Mouse (Mus musculus) midbrain, embryonic 11.5 days (tissue): ENCODE results near the gene Rgs3. TPM values are rescaled to one million over a fixed set of nuclear protein-coding genes. Genes with fewer than 3 reads are reported as not detected.

ENCODE experiments used
- ATAC-seq: fragments of 200-750 bp; cut with Nextera tagmentation; 2 replicates; pipeline ENCODE4 v1.8.0; 2017; ENCODE audit warnings: moderate TSS enrichment, moderate library complexity; ENCODE audit not compliant: low FRiP score
- DNase-seq: peaks from one replicate; pipeline ENCODE4 v3.0.0; 2015; ENCODE audit warnings: low spot score; ENCODE audit errors: missing footprints
- H3K27ac ChIP-seq: fragments of 300-500 bp; sonication (generic); 2 replicates; pipeline ENCODE4 v1.5.1; 2014; ENCODE audit warnings: low read depth, low read length
- H3K27me3 ChIP-seq: fragments of 300-500 bp; sonication (generic); 2 replicates; pipeline ENCODE4 v1.6.1; 2014; ENCODE audit warnings: mild to moderate bottlenecking, low read length, moderate library complexity, mixed read lengths; ENCODE audit not compliant: control insufficient read depth, insufficient read depth
- H3K36me3 ChIP-seq: fragments of 300-500 bp; sonication (generic); 2 replicates; pipeline ENCODE4 v1.6.1; 2014; ENCODE audit warnings: mild to moderate bottlenecking, low read length, moderate library complexity, mixed read lengths; ENCODE audit not compliant: control insufficient read depth, insufficient read depth
- H3K4me1 ChIP-seq: fragments of 300-500 bp; sonication (generic); 2 replicates; pipeline ENCODE4 v1.6.1; 2014; ENCODE audit warnings: low read length; ENCODE audit not compliant: control insufficient read depth, insufficient read depth
- H3K4me2 ChIP-seq: fragments of 300-500 bp; sonication (generic); 2 replicates; pipeline ENCODE4 v1.6.1; 2014; ENCODE audit warnings: mild to moderate bottlenecking, moderate library complexity
- H3K4me3 ChIP-seq: fragments of 300-500 bp; sonication (generic); 2 replicates; pipeline ENCODE4 v1.5.1; 2014; ENCODE audit warnings: low read depth, low read length
- H3K9ac ChIP-seq: fragments of 300-500 bp; sonication (generic); 2 replicates; pipeline ENCODE4 v1.6.1; 2014; ENCODE audit warnings: low read length
- H3K9me3 ChIP-seq: fragments of 300-500 bp; sonication (generic); 2 replicates; pipeline ENCODE4 v1.6.1; 2016; ENCODE audit warnings: low read length; ENCODE audit not compliant: control insufficient read depth
- WGBS: fragments of 180-500 bp; shearing (Covaris S2); extraction: QIAGEN DNeasy Blood & Tissue Kit; methylation state at CpG from one replicate; pipeline ENCODE4 v1.1.7; 2014; 5-methylcytosine and 5-hydroxymethylcytosine counted together
- polyA plus RNA-seq: library from polyadenylated mRNA; unstranded; fragments of >200 nt; fragmentation: Nextera tagmentation; extraction: Ambion mirVana; gene quantifications from 2 replicates; pipeline ENCODE4 v1.2.1, GENCODE M21; 2014

Gene Rgs3
- polyA plus RNA-seq, 1 experiment from 2014 or later: 23.9 TPM

DNA sequence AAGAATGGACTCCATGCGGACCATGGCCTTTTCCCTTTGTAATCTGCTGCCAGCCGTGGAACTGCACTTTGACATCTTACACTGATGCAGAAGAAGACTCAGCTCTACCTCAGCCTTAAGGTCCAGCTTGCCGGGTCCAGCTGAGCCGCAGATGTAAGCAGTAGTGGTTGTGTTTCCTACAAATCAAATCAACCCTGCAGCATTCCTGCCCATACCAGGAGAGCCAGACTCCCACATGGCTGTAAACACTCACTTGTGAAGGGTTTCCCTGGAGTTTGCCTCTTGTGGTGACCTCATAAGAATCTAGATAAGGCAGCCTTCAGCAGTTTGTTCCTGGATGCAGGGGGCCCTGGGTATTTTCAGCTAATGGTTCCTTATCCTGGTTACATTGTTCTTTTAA is 6.9 kb downstream of the Rgs3 start:
- WGBS: 80% methylated on average over 4 of the region's 4 CpGs
- no peaks in the 10 kb centered on the region for H3K4me1 ChIP-seq
- DNase-seq (no peak), ATAC-seq (no peak)
- H3K9ac ChIP-seq: no peak overlapping the region
- H3K4me2 ChIP-seq: no peak overlapping the region
- no peaks in the 10 kb centered on the region for H3K9me3 ChIP-seq
- H3K27me3 ChIP-seq: no peaks in the 10 kb centered on the region
- H3K27ac ChIP-seq: no peak overlapping the region
- H3K36me3 ChIP-seq: no peaks in the 10 kb centered on the region
- no peak overlapping the region for H3K4me3 ChIP-seq

GRCm38 (mm10) chr4:62567696-62568095 is 8.0 kb downstream of the Rgs3 start:
- no peaks in the 10 kb centered on the region for H3K4me1 ChIP-seq
- no peak overlapping the region for H3K4me2 ChIP-seq
- H3K9me3 ChIP-seq: no peaks in the 10 kb centered on the region
- H3K4me3 ChIP-seq: no peak overlapping the region
- no peak overlapping the region for H3K9ac ChIP-seq
- WGBS: 94% methylated on average over 6 of the region's 6 CpGs
- ATAC-seq (no peak), DNase-seq (no peak)
- H3K27me3 ChIP-seq: no peaks in the 10 kb centered on the region
- no peak overlapping the region for H3K27ac ChIP-seq
- H3K36me3 ChIP-seq: no peaks in the 10 kb centered on the region

DNA sequence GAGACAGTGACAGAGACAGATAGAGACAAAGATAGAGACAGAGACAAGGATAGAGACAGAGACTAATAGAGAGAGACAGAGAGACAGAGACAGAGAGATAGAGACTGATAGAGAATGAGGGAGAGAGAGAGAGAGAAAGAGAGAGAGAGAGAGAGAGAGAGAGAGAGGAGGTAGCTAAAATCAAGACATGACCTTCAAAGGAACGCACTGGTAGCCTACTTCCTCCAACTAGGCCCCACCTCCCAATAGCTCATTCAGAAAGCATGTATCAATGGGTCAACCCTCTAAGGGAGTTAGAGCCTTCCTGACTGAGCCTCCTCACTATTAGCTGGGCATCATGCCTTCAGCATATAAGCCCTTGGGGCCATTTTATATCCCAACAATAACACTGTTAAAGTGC is 8.7 kb downstream of the Rgs3 start:
- H3K4me2 ChIP-seq: no peak overlapping the region
- DNase-seq: no peak
- no peak overlapping the region for H3K9ac ChIP-seq
- H3K27ac ChIP-seq: no peak overlapping the region
- H3K9me3 ChIP-seq: no peaks in the 10 kb centered on the region
- H3K27me3 ChIP-seq: no peaks in the 10 kb centered on the region
- H3K36me3 ChIP-seq: no peaks in the 10 kb centered on the region
- WGBS: 91% methylated on average over 1 of the region's 1 CpGs
- H3K4me3 ChIP-seq: no peak overlapping the region
- no peak for ATAC-seq
- no peaks in the 10 kb centered on the region for H3K4me1 ChIP-seq

DNA sequence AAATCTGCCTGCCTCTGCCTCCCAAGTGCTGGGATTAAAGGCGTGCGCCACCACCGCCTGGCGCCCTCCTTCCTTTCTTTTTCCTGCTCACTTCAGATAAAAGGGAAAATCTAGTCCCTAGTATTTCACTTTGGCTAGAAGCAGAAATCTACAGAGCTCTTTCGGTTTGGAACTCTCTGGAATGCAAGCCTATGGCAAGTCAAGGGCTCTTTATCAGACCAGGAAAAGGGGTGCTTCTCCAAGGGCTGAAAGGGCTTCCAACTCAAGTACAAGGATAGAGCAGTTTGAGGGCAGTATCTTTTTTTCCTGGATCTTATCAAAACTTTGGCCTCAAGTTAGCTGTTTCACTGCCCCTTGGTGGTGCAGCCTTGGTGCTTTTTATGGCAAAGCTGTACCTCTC is 10.0 kb downstream of the Rgs3 start:
- Histone ChIP-seq H3K36me3 (no peaks in the 10 kb centered on the region), H3K4me3 (no peak overlapping the region), H3K4me1 (no peaks in the 10 kb centered on the region), H3K9ac (no peak overlapping the region), H3K9me3 (no peaks in the 10 kb centered on the region), H3K27me3 (no peaks in the 10 kb centered on the region), H3K4me2 (no peak overlapping the region), H3K27ac (no peak overlapping the region)
- ATAC-seq (no peak), DNase-seq (no peak)
- WGBS: 94% methylated on average over 5 of the region's 5 CpGs

GRCm38 (mm10) chr4:62570029-62570428 is 10.4 kb downstream of the Rgs3 start:
- ATAC-seq (no peak), DNase-seq (no peak)
- no peak overlapping the region for H3K4me3 ChIP-seq
- no peaks in the 10 kb centered on the region for H3K4me1 ChIP-seq
- H3K36me3 ChIP-seq: no peaks in the 10 kb centered on the region
- no peak overlapping the region for H3K9ac ChIP-seq
- H3K27ac ChIP-seq: no peak overlapping the region
- 85% methylated on average over 5 of the region's 5 CpGs for WGBS
- no peaks in the 10 kb centered on the region for H3K9me3 ChIP-seq
- no peak overlapping the region for H3K4me2 ChIP-seq
- no peaks in the 10 kb centered on the region for H3K27me3 ChIP-seq

GRCm38 (mm10) chr4:62582365-62583264 is 23.0 kb downstream of the Rgs3 start:
- 34% methylated on average over 18 of the region's 18 CpGs for WGBS
- H3K4me1 ChIP-seq: peaks cover 19% of the 10 kb centered on the region
- DNase-seq: no peak
- H3K9ac ChIP-seq: peak overlapping the region; percentile 74
- H3K9me3 ChIP-seq: no peaks in the 10 kb centered on the region
- no peaks in the 10 kb centered on the region for H3K36me3 ChIP-seq
- no peak overlapping the region for H3K27ac ChIP-seq
- peak overlapping the region; percentile 78 for H3K4me2 ChIP-seq
- peak; percentile 39 for ATAC-seq
- H3K27me3 ChIP-seq: no peaks in the 10 kb centered on the region; the same call in 1 of the 2 replicates
- peak overlapping the region; percentile 46 for H3K4me3 ChIP-seq

GRCm38 (mm10) chr4:62583265-62584092 is 23.8 kb downstream of the Rgs3 start:
- H3K27me3 ChIP-seq: no peaks in the 10 kb centered on the region; the same call in 1 of the 2 replicates
- H3K27ac ChIP-seq: peak overlapping the region; percentile 32; the same call in 1 of the 2 replicates
- H3K4me1 ChIP-seq: peaks cover 19% of the 10 kb centered on the region
- H3K9me3 ChIP-seq: no peaks in the 10 kb centered on the region
- H3K36me3 ChIP-seq: no peaks in the 10 kb centered on the region
- H3K4me3 ChIP-seq: peak overlapping the region; percentile 46
- ATAC-seq (peak; percentile 90), DNase-seq (peak; percentile 95)
- peak overlapping the region; percentile 78 for H3K4me2 ChIP-seq
- 1% methylated on average over 42 of the region's 42 CpGs for WGBS
- H3K9ac ChIP-seq: peak overlapping the region; percentile 74

DNA sequence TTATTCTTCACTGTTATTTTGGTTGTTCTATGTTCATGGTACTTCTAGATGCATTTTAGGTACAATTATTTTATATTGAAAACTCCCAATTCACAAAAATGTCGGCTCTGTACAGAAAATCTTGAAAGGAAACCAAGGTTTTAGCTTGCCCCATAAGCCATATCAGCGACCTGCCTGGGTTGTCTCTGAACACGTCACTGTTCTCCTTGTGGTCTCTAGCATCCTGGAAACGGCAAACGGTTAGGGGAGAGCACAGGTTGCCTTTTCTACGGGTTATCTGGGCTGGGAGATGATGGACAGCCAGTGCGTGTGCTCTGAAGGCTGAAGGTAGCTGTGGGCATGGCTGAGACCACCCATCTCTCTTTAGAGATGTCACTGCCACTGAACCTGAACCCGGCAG is 27.4 kb downstream of the Rgs3 start:
- no peak overlapping the region for H3K4me3 ChIP-seq
- H3K27ac ChIP-seq: no peak overlapping the region
- WGBS: 88% methylated on average over 8 of the region's 8 CpGs
- H3K36me3 ChIP-seq: no peaks in the 10 kb centered on the region
- H3K27me3 ChIP-seq: no peaks in the 10 kb centered on the region; the same call in 1 of the 2 replicates
- ATAC-seq (no peak), DNase-seq (no peak)
- H3K9me3 ChIP-seq: no peaks in the 10 kb centered on the region
- peaks cover 25% of the 10 kb centered on the region for H3K4me1 ChIP-seq
- H3K9ac ChIP-seq: no peak overlapping the region
- H3K4me2 ChIP-seq: no peak overlapping the region

- DNase-seq: peak; percentile 71
- WGBS: 92% methylated on average over 1 of the region's 1 CpGs
- Histone ChIP-seq H3K4me2 (no peak overlapping the region), H3K9me3 (no peaks in the 10 kb centered on the region), H3K27ac (no peak overlapping the region), H3K4me3 (no peak overlapping the region), H3K4me1 (peaks cover 10% of the 10 kb centered on the region; the same call in 1 of the 2 replicates), H3K9ac (no peak overlapping the region), H3K27me3 (no peaks in the 10 kb centered on the region), H3K36me3 (no peaks in the 10 kb centered on the region)
- ATAC-seq: no peak
These were observed 31.2 kb downstream of the Rgs3 start for GRCm38 (mm10) chr4:62590878-62591277.
